Mouse (Mus musculus): ENCODE measurements around the gene Fyn.

Fyn gene

GRCm38 (mm10) chr10:39412826-39413620 is 44.4 kb downstream of the Fyn start:
- no peak for DNase-seq (ENCODE audit: low spot score)

DNA sequence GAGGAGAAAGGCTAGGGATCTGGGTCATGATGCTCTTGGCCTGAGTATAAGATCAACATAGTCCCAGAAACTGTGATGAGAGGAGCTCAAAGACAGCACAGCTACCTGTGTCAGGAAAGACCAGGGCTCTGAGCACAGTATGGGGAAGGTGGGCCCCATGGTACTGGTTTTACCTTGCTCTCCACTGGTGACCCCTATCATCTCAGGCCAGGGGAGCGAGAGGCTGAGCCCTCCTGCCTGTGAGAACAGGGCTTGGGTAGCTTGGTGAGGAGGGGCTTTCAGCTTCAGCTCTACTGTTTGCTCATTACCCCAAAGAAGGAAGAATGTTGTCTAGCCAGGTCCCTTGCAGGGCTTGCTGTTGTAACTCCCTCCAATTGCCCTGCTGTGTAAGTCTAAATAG is 45.4 kb downstream of the Fyn start:
- DNase-seq (ENCODE audit: low spot score) = no peak

DNA sequence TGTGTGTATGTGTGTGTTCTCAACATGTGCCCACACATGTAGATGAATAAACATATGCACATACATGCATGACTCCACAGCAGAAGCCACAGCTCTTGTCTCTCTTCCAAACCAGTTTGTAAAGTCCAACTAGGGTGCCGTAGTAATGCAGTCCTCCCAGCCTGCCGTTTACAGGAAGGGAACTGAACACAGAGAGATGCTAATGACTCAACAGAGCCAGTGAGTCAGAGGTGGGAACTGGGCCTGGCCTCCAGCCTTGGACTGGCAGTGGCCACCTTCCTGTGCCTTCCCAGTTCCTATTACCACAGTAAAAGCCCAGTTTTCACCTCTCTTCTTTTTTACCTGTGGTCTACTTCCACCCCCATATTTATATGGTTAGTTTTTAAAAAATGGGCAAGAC is 46.9 kb downstream of the Fyn start:
- DNase-seq (ENCODE audit: low spot score) = peak; percentile 58

DNA sequence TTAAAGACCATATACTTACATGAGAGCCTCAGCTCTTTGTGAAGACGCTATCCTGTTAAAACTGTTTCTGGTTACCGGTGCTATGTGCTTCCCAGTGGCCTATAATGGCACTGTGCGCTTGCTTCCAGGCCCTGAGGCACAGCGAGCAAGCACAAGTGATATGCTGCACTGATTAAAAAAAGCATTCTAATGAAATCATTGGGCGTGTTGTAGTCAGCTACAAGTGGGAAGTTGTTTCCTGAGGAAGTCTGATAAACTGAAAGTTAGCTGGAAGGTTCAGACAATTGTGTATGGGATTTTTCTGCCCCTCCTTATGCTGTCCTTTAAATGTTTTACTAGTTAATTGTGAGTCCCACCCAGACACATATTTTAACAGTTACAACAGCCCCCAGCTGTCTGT is 49.0 kb downstream of the Fyn start:
- no peak for DNase-seq (ENCODE audit: low spot score)

- DNase-seq (ENCODE audit: low spot score) = no peak
These were observed 49.7 kb downstream of the Fyn start for GRCm38 (mm10) chr10:39418395-39418794.

DNA sequence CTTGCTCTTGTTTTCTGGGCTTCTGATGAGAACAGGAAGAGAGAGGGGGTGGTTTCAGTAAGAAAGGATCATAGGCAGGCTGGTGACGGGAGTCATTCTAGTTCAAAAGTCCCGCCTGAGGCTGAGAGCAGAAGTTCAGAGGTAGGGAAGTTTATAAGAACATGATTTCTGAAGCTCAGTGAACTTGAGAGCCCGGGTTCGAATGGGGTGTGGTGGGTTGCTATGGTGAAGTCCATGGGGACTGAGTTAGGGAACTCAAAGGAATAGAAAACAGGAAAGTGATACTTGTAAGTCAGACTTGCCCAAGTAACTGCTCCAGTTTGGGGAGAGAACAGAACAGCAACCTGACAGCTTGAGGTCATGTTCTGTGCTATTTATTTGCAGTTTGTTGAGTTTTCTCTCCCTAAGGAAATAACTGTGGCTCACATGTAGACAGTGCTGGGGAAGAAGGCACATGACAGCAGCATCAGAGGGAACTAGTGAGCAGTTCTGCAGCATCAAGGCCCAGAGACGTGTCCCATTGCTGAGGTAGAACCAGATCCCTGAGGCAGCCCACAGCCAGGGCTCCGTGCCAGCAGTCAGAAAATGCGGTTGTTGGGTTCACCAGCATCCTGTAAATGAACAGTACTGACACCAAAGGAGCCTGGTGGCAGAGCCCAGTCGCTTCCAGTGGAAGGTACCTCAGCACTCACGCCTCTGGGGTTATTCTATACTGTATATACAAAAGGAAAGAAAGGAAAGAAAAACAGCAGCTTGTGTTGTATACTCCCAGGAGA is 52.4 kb downstream of the Fyn start:
- no peak for DNase-seq (ENCODE audit: low spot score)

DNA sequence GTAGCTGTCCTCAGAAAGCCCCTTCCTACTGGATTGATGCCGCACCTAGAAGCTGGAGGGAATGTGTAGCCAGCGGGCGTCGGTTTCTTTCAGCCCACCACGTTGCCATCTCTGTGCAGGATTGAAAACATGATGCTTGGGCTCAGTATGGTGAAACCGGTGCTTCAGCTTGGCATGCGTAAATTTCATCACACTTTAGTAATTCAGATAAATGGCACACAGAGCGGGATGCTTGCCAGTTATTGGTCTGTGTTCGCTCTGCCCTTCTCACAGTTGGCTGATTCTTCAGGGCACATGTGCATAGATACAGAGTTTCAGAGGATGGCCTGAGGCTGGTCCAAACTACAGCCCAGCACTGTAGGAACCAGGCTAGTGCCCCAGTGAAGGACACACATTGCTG is 53.1 kb downstream of the Fyn start:
- no peak for DNase-seq (ENCODE audit: low spot score)

GRCm38 (mm10) chr10:39424643-39425042 is 56.0 kb downstream of the Fyn start:
- DNase-seq (ENCODE audit: low spot score) = no peak

DNA sequence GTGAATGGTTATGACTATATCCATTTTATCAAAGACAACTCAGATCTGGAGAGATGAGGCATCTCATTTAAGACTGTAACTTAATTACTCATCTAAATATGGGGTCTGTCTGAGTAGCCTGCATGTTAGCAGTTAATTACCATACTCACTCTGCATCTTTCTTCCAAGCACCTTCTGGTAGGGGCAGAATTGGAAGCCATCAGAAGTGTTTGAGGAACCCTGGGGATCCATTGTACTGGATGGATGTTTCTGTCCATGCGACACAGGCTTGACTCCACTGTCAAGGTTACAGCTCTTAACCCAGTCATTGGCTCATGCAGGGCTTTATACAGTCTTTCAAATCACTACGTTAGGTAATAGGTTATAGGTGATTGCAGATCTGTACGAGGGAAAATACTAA is 57.4 kb downstream of the Fyn start:
- no peak for DNase-seq (ENCODE audit: low spot score)

GRCm38 (mm10) chr10:39426833-39427490 is 58.3 kb downstream of the Fyn start:
- no peak for DNase-seq (ENCODE audit: low spot score)

- DNase-seq (ENCODE audit: low spot score) = no peak
These were observed 61.0 kb downstream of the Fyn start for GRCm38 (mm10) chr10:39429661-39430060.

DNA sequence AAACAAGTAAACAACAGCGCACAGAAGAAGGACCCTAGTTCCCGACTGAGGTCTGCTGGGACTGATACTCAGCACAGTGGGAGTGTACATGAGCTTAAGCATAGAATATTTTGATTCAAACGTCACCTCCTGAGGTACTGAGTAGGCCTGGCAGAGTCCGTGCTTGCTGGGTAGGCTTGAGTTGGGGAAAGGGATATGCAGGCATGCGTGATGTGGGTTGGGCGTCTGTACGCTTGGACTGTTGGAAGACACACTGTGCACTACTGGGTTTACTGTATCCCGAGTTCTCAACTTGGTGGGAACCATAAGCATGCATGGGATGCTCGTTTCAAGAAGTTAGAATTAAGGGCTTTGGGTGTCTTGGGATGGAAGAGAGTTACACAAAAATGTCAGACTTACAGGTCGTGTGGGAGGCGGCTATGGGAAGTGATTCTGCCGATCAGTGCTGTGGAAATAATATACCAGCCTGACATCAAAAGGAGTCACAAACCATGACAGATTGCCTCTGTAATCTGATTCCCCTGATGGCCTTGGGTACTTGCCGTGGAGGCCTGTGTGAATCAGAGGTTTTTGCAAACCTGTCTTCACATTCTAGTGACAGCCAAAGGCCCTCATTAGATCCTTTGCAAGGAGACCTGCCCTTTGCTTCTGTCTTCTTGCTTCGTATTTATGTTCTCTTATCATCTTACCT is 61.6 kb downstream of the Fyn start:
- no peak for DNase-seq (ENCODE audit: low spot score)

- no peak for DNase-seq (ENCODE audit: low spot score)
These were observed 62.6 kb downstream of the Fyn start for GRCm38 (mm10) chr10:39431265-39431664.

DNA sequence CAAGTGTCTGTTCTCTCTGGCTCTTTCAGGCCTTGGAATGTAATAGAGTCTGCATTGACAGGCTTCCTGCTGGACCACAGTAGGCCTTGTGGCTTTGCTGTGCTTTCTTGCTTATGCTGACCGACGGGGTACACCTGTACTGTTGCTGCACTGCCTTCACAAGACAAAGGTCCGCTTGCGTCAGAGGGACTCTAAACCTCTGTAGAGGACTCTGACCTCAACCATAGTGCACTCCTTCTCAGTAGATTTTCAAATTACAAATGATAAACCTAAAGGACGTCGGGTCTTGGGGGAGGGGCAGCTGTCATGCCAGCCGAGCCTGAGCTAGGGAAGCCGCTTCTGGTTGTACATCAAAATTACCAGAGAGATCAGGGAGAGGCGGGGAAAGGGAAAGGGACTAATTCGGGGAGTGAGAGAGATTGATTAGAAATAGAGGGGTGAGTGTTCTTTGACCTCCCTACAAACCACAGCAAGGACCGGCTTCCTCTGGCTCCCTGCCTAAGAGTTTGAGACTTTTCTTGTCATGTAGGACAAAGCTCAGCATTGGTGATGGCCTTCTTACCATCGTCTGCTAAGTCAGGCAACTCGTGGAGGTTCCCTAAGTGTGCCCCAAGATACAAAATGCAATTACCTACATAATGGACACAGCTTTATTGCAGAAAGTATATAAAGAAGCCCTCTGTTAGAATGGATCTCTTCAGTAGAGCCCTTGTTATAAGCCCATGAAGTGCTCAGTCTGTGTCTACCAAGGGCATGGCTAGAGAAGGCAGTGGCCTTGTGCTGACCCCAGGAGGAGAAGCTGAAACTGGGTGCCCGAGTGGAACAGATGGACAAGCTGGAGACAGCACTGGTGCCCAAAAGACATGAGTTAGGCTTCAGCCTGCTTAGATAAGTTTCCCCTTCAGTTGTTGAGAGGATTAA is 64.3 kb downstream of the Fyn start:
- no peak for DNase-seq (ENCODE audit: low spot score)

DNA sequence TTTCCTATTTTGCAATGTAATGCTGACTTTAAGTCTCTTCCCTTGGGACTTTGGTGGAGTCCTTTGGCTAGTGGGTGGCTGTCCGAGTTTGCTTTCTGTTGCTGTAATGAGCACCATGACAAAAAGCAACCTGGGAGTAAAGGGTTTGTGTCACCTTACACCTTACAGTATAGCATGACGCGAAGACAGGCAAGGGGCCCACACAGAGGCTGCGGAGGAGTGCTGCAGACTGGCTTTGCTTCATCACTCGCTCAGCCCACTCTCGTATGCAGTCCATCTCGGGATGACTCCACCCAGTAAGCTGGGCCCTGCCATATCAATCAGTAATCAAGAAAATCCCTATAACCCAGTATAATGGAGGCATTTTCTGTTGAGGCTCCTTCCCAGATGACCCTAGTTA is 65.2 kb downstream of the Fyn start:
- no peak for DNase-seq (ENCODE audit: low spot score)

DNA sequence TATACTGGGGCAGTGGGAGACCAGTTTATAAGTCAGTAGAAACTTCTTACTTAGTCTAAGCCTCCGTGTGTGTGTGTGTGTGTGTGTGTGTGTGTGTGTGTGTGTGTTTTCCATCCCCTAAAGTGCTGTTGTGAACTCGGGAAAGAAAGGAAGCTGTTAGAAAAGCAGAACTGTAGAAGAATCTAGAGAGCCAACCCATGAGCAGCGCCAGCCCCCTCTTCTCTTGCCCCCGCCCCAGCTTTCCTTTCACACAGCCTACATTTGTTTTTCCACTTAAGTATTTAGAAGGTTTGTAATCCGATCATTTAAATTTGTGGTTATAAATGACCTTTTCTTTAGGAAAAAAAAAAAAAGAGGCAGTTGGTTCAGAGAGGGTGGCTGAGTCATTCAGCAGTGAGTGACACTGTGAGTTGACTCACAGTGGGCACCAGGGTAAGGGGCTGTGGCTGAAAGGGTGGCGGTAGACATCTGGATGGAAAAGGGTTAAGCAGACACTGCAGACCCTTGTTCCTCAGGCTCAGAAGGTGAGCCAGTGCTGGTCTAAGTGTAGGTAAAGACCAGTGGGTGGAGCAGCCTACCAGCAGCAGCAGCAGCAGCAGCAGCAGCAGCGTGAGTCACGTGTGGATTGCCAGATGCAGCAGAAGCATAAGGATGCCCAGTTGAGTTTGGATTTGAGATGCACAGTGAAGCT is 66.2 kb downstream of the Fyn start:
- DNase-seq (ENCODE audit: low spot score) = no peak

DNA sequence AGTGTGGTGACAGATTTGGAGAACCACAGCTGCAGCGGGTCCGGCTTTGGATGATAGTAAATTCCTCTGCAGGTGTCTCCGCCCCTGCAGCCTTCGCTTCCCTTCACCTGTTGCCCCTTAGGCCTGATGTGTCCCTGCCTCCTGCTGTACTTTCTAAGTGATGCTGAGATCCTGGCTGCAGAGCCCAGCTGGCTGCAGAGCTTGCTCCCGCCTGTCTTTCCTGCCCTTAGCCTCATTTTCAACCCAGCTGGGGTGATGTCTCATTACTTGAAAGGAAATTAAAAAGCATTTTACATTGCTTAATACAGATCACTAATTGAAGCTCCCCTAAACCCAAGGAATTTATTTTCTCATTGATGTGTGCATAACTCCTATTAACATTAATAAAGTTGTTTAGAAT is 70.2 kb downstream of the Fyn start:
- no peak for DNase-seq (ENCODE audit: low spot score)

- no peak for DNase-seq (ENCODE audit: low spot score)
These were observed 71.9 kb downstream of the Fyn start for GRCm38 (mm10) chr10:39440506-39440905.

- no peak for DNase-seq (ENCODE audit: low spot score)
These were observed 73.0 kb downstream of the Fyn start for GRCm38 (mm10) chr10:39441636-39442035.

- DNase-seq (ENCODE audit: low spot score) = no peak
These were observed 74.5 kb downstream of the Fyn start for GRCm38 (mm10) chr10:39443122-39443521.

GRCm38 (mm10) chr10:39443947-39444346 is 75.3 kb downstream of the Fyn start:
- peak; percentile 27 for DNase-seq (ENCODE audit: low spot score)
